Mouse (Mus musculus) heart, adult 2 months (tissue): ENCODE data around the gene Snd1. TPM values are rescaled to one million over a fixed set of nuclear protein-coding genes. Genes with fewer than 3 reads are reported as not detected.

ENCODE experiments used
- DNase-seq, 2 experiments: peaks; one replicate each; pipeline ENCODE4 v3.0.0; 2021
- H3K27ac ChIP-seq: fragments of 200-600 bp; 2 replicates; pipeline ENCODE4 v1.8.1; 2022
- H3K27me3 ChIP-seq: fragments of 200-500 bp; 2 replicates; pipeline ENCODE4 v1.6.1; 2012; ENCODE audit warnings: mild to moderate bottlenecking, low read length, inconsistent platforms, mixed read lengths; ENCODE audit not compliant: control insufficient read depth, insufficient read depth
- H3K36me3 ChIP-seq: fragments of 200-500 bp; 2 replicates; pipeline ENCODE4 v1.6.1; 2012; ENCODE audit warnings: low read length, inconsistent platforms; ENCODE audit not compliant: control insufficient read depth, insufficient read depth
- H3K4me1 ChIP-seq: fragments of 200-500 bp; 2 replicates; pipeline ENCODE4 v1.6.1; 2011; ENCODE audit warnings: low read length; ENCODE audit not compliant: control insufficient read depth, insufficient read depth
- H3K4me3 ChIP-seq: fragments of 200-600 bp; 2 replicates; pipeline ENCODE4 v1.8.1; 2022
- H3K79me2 ChIP-seq: fragments of 200-500 bp; replicated peaks from 2 replicates; pipeline ENCODE4 v1.6.1; 2012; ENCODE audit warnings: mild to moderate bottlenecking, inconsistent platforms, low read length, moderate library complexity, mixed read lengths; ENCODE audit not compliant: control insufficient read depth, insufficient read depth
- H3K9ac ChIP-seq: fragments of 200-500 bp; 2 replicates; pipeline ENCODE4 v1.6.1; 2012; ENCODE audit warnings: low read depth, mild to moderate bottlenecking, control low read depth, inconsistent platforms, low read length, mixed read lengths
- CTCF ChIP-seq: fragments of 200-600 bp; IDR thresholded peaks from 2 replicates; pipeline ENCODE4 v1.8.1; 2022; ENCODE audit warnings: antibody characterized with exemption, mild to moderate bottlenecking, moderate library complexity
- EP300 ChIP-seq: fragments of 200-500 bp; IDR thresholded peaks from 2 replicates; pipeline ENCODE4 v1.6.1; 2011; ENCODE audit warnings: low read depth, low read length, control low read depth; ENCODE audit not compliant: insufficient read depth
- POLR2A ChIP-seq: fragments of 200-500 bp; IDR thresholded peaks from 2 replicates; pipeline ENCODE4 v1.6.1; 2011; ENCODE audit warnings: mild to moderate bottlenecking, low read depth, low read length, control low read depth; ENCODE audit not compliant: insufficient read depth
- WGBS: fragments of 180-500 bp; shearing (Covaris S2); methylation state at CpG from one replicate; pipeline ENCODE4 v1.1.7; 2018; 5-methylcytosine and 5-hydroxymethylcytosine counted together
- intact Hi-C: fragments of 180-260 bp; cut with DNase I; formaldehyde crosslinking; loops from one replicate; pipeline ENCODE4 v1.15.1; 2025
- polyA plus RNA-seq: library from polyadenylated mRNA; depleted of rRNA; stranded (reverse); fragments of >200 nt; gene quantifications from 2 replicates; pipeline ENCODE4 v1.2.3, GENCODE M21; 2012
- total RNA-seq, 2 experiments: library from RNA; stranded (reverse); gene quantifications; 2 replicates each; pipeline ENCODE4 v1.2.3; 2021

Snd1 gene
- total and polyA plus RNA-seq, 3 experiments = 39.9 to 74.1 (median 62.4) TPM

- TF ChIP-seq CTCF (no peak), POLR2A (no peak), EP300 (no peak)
- no peak overlapping the region for H3K9ac ChIP-seq
- H3K27ac ChIP-seq = no peak overlapping the region
- H3K27me3 ChIP-seq = no peaks in the 10 kb centered on the region
- intact Hi-C loops = no loop called here
- WGBS = 40% methylated on average over 8 of the region's 8 CpGs
- no peak for DNase-seq
- H3K79me2 ChIP-seq = no peaks in the 10 kb centered on the region
- no peaks in the 10 kb centered on the region for H3K36me3 ChIP-seq
- H3K4me1 ChIP-seq = peaks cover 1% of the 10 kb centered on the region
- no peak overlapping the region for H3K4me3 ChIP-seq
Observed at GRCm38 (mm10) chr6:28879315-28879714, 404.4 kb downstream of the Snd1 start.

- H3K36me3 ChIP-seq = no peaks in the 10 kb centered on the region
- WGBS = 42% methylated on average over 4 of the region's 4 CpGs
- DNase-seq = no peak
- H3K9ac ChIP-seq = no peak overlapping the region
- intact Hi-C loops = no loop called here
- no peaks in the 10 kb centered on the region for H3K27me3 ChIP-seq
- no peak overlapping the region for H3K4me3 ChIP-seq
- TF ChIP-seq CTCF = no peak
- TF ChIP-seq EP300 = no peak
- TF ChIP-seq POLR2A = no peak
- H3K4me1 ChIP-seq = peaks cover 1% of the 10 kb centered on the region
- no peak overlapping the region for H3K27ac ChIP-seq
- no peaks in the 10 kb centered on the region for H3K79me2 ChIP-seq
Observed at GRCm38 (mm10) chr6:28880909-28881308, 406.0 kb downstream of the Snd1 start.

GRCm38 (mm10) chr6:28883518-28883917, 408.6 kb downstream of the Snd1 start:
- Histone ChIP-seq H3K4me3 (no peak overlapping the region), H3K9ac (no peak overlapping the region), H3K79me2 (no peaks in the 10 kb centered on the region), H3K27me3 (no peaks in the 10 kb centered on the region), H3K4me1 (peaks cover 1% of the 10 kb centered on the region), H3K27ac (no peak overlapping the region), H3K36me3 (no peaks in the 10 kb centered on the region)
- 52% methylated on average over 5 of the region's 5 CpGs for WGBS
- intact Hi-C loops = no loop called here
- peak in 1 of 2 experiments; percentile 42 for DNase-seq
- no peak for TF ChIP-seq EP300
- no peak for TF ChIP-seq CTCF
- no peak for TF ChIP-seq POLR2A

- Histone ChIP-seq H3K9ac (no peak overlapping the region), H3K4me3 (no peak overlapping the region), H3K79me2 (no peaks in the 10 kb centered on the region), H3K36me3 (no peaks in the 10 kb centered on the region), H3K27me3 (no peaks in the 10 kb centered on the region), H3K27ac (no peak overlapping the region), H3K4me1 (no peaks in the 10 kb centered on the region; the same call in 1 of the 2 replicates)
- 85% methylated on average over 7 of the region's 7 CpGs for WGBS
- intact Hi-C loops = no loop called here
- TF ChIP-seq EP300 (no peak), POLR2A (no peak), CTCF (no peak)
- no peak for DNase-seq
Observed at GRCm38 (mm10) chr6:28886724-28887440, 411.9 kb downstream of the Snd1 start.

- H3K4me1 ChIP-seq = no peaks in the 10 kb centered on the region
- 79% methylated on average over 6 of the region's 6 CpGs for WGBS
- H3K27ac ChIP-seq = no peak overlapping the region
- TF ChIP-seq POLR2A (no peak), EP300 (no peak), CTCF (no peak)
- H3K27me3 ChIP-seq = no peaks in the 10 kb centered on the region
- intact Hi-C loops = no loop called here
- no peaks in the 10 kb centered on the region for H3K36me3 ChIP-seq
- H3K79me2 ChIP-seq = no peaks in the 10 kb centered on the region
- no peak for DNase-seq
- no peak overlapping the region for H3K4me3 ChIP-seq
- H3K9ac ChIP-seq = no peak overlapping the region
Observed at GRCm38 (mm10) chr6:28890426-28890825, 415.5 kb downstream of the Snd1 start.

- intact Hi-C loops = no loop called here
- H3K27me3 ChIP-seq = no peaks in the 10 kb centered on the region
- no peak for DNase-seq
Observed at GRCm38 (mm10) chr6:28891480-28891879, 416.5 kb downstream of the Snd1 start.

More at GRCm38 (mm10) chr6:28891480-28891879, 416.5 kb downstream of the Snd1 start:
- no peak overlapping the region for H3K9ac ChIP-seq
- WGBS = 46% methylated on average over 9 of the region's 9 CpGs
- H3K4me3 ChIP-seq = no peak overlapping the region
- no peaks in the 10 kb centered on the region for H3K79me2 ChIP-seq
- H3K27ac ChIP-seq = no peak overlapping the region
- TF ChIP-seq POLR2A (no peak), CTCF (no peak), EP300 (no peak)
- H3K36me3 ChIP-seq = no peaks in the 10 kb centered on the region
- H3K4me1 ChIP-seq = no peaks in the 10 kb centered on the region
